Mouse (Mus musculus) myocyte (in vitro differentiated cells): ENCODE results near the gene Rev3l. TPM values are rescaled to one million over a fixed set of nuclear protein-coding genes. Genes with fewer than 3 reads are reported as not detected.

Source experiments
- H3K27me3 ChIP-seq: one replicate; pipeline ENCODE4 v1.6.1; 2011; ENCODE audit not compliant: control insufficient read depth, insufficient read depth, insufficient read length
- H3K36me3 ChIP-seq: one replicate; pipeline ENCODE4 v1.6.1; 2011; ENCODE audit not compliant: control insufficient read depth, insufficient read depth
- H3K4me2 ChIP-seq: one replicate; pipeline ENCODE4 v1.6.1; 2011; ENCODE audit warnings: low read depth, control low read depth
- H3K4me3 ChIP-seq: one replicate; pipeline ENCODE4 v1.5.1; 2011; ENCODE audit warnings: mild to moderate bottlenecking, control low read depth, moderate library complexity
- H3K79me2 ChIP-seq: one replicate; pipeline ENCODE4 v1.6.1; 2011; ENCODE audit not compliant: control insufficient read depth, insufficient read depth
- H3ac ChIP-seq: one replicate; pipeline ENCODE4 v1.6.1; 2011; ENCODE audit not compliant: control insufficient read depth, insufficient read length
- CEBPB ChIP-seq: IDR thresholded peaks from 2 replicates; pipeline ENCODE4 v1.6.1; 2011; ENCODE audit warnings: mild to moderate bottlenecking, moderate library complexity; ENCODE audit not compliant: poor library complexity, insufficient read depth, severe bottlenecking
- E2F4 ChIP-seq: IDR thresholded peaks from one replicate; pipeline ENCODE4 v1.6.1; 2011; ENCODE audit warnings: mild to moderate bottlenecking, control low read depth, moderate library complexity; ENCODE audit not compliant: insufficient read depth
- MAX ChIP-seq: IDR thresholded peaks from one replicate; pipeline ENCODE4 v1.6.1; 2011; ENCODE audit warnings: low read depth, mild to moderate bottlenecking, control low read depth
- MYOD1 ChIP-seq, 3 experiments: IDR thresholded peaks; one replicate each; pipeline ENCODE4 v1.6.1; 2011; ENCODE audit warnings: control low read depth in 2 of 3, low read depth in 2 of 3, mild to moderate bottlenecking in 2 of 3, moderate library complexity in 1 of 3; ENCODE audit not compliant: insufficient read length in 2 of 3, control insufficient read depth in 1 of 3
- MYOG ChIP-seq, 3 experiments: IDR thresholded peaks; one replicate each; pipeline ENCODE4 v1.6.1; 2011; ENCODE audit warnings: control low read depth in 2 of 3, low read depth in 2 of 3, mild to moderate bottlenecking in 2 of 3; ENCODE audit not compliant: insufficient read length in 2 of 3, control insufficient read depth in 1 of 3, insufficient read depth in 1 of 3
- POLR2A ChIP-seq: IDR thresholded peaks from one replicate; pipeline ENCODE4 v1.6.1; 2011; ENCODE audit warnings: low read depth, mild to moderate bottlenecking, control low read depth, moderate library complexity; ENCODE audit not compliant: insufficient read length
- POLR2AphosphoS2 ChIP-seq: IDR thresholded peaks from one replicate; pipeline ENCODE4 v1.6.1; 2011; ENCODE audit warnings: low read depth, control low read depth; ENCODE audit not compliant: insufficient read length
- REST ChIP-seq: IDR thresholded peaks from one replicate; pipeline ENCODE4 v1.6.1; 2011; ENCODE audit warnings: mild to moderate bottlenecking, control low read depth, moderate library complexity; ENCODE audit not compliant: insufficient read depth, insufficient read length
- SRF ChIP-seq: IDR thresholded peaks from one replicate; pipeline ENCODE4 v1.6.1; 2011; ENCODE audit warnings: low read depth; ENCODE audit not compliant: control insufficient read depth, insufficient read length
- TCF12 ChIP-seq: IDR thresholded peaks from one replicate; pipeline ENCODE4 v1.6.1; 2011; ENCODE audit warnings: mild to moderate bottlenecking, control low read depth; ENCODE audit not compliant: poor library complexity, insufficient read depth, severe bottlenecking
- TCF3 ChIP-seq: IDR thresholded peaks from one replicate; pipeline ENCODE4 v1.6.1; 2011; ENCODE audit warnings: low read depth, control low read depth; ENCODE audit not compliant: insufficient read length
- USF1 ChIP-seq: IDR thresholded peaks from one replicate; pipeline ENCODE4 v1.6.1; 2011; ENCODE audit warnings: low read depth, mild to moderate bottlenecking, control low read depth, moderate library complexity
- polyA plus RNA-seq: library from polyadenylated mRNA; unstranded; fragments of >200 nt; fragmentation: generic; extraction: Trizol; gene quantifications from one replicate; pipeline ENCODE4 v1.2.1, GENCODE M21; 2012; ENCODE audit warnings: missing spikeins

Rev3l gene
- polyA plus RNA-seq, 1 experiment, result 2.4 TPM

DNA sequence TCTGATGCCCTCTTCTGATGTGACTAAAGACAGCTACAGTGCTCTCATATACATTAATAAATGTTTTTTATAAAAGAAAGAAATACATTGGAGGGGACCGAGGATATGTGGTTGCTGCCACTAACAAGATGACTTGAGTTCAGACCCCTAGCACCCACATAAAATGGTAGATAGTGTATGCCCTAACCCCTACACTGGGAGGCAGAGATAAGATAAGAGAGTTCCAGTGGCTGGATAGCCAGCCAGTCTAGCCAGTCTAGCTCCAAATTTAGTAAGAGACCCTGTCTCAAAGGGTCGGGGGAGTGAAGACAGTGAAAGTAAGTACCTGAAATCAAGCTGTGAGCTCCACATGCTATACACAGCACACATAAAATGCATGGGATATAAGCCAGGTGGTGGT lies 133.6 kb downstream of the Rev3l start:
- H3K4me3 ChIP-seq, result no peak overlapping the region
- H3K79me2 ChIP-seq, result no peaks in the 10 kb centered on the region
- no peak for TF ChIP-seq MYOG (IDR thresholded peaks at IDR 0.05; ENCODE audit: control insufficient read depth in 1 of 3, insufficient read depth in 1 of 3, insufficient read length in 2 of 3, low read depth in 2 of 3)
- no peak overlapping the region for H3K4me2 ChIP-seq
- peaks cover 33% of the 10 kb centered on the region for H3K36me3 ChIP-seq
- no peak overlapping the region for H3ac ChIP-seq
- no peaks in the 10 kb centered on the region for H3K27me3 ChIP-seq

DNA sequence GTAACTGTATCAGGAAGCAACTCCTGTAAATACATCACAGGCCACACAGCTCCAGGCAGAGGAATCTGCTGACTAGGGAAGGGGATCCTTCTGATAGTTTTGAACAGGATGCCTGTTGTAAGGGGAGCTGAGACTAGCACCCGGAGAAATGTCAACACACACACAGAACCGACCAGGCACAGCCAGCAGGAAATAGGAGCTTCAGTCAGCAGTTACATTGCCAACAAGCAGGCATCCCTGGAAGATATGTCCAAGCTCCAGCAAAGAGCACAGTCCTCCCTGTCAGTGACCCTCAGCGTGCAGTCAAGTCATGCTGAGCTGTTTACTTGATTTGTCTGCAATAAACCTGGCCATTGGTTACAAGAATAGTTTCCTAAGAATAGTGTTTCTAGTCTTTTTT lies 156.7 kb downstream of the Rev3l start:
- Histone ChIP-seq H3K4me3 (no peak overlapping the region), H3K79me2 (no peaks in the 10 kb centered on the region), H3K36me3 (no peaks in the 10 kb centered on the region), H3ac (no peak overlapping the region), H3K4me2 (no peak overlapping the region), H3K27me3 (no peaks in the 10 kb centered on the region)
- TF ChIP-seq POLR2AphosphoS2, result no peak
- no peak for TF ChIP-seq TCF12
- TF ChIP-seq CEBPB, result no peak
- TF ChIP-seq REST, result no peak
- TF ChIP-seq USF1, result no peak

- Histone ChIP-seq H3K36me3 (no peaks in the 10 kb centered on the region), H3K79me2 (no peaks in the 10 kb centered on the region), H3K4me2 (no peak overlapping the region), H3ac (no peak overlapping the region), H3K4me3 (no peak overlapping the region), H3K27me3 (no peaks in the 10 kb centered on the region)
- TF ChIP-seq MAX (no peak), TCF12 (no peak), POLR2A (no peak), REST (no peak), CEBPB (no peak), POLR2AphosphoS2 (no peak), MYOD1 (IDR thresholded peaks at IDR 0.05; ENCODE audit: control insufficient read depth in 1 of 3, insufficient read length in 2 of 3, low read depth in 2 of 3) (no peak), SRF (no peak), MYOG (IDR thresholded peaks at IDR 0.05; ENCODE audit: control insufficient read depth in 1 of 3, insufficient read depth in 1 of 3, insufficient read length in 2 of 3, low read depth in 2 of 3) (no peak), USF1 (no peak), TCF3 (no peak), E2F4 (no peak)
Measured at GRCm38 (mm10) chr10:39893702-39894697, 162.1 kb downstream of the Rev3l start.

DNA sequence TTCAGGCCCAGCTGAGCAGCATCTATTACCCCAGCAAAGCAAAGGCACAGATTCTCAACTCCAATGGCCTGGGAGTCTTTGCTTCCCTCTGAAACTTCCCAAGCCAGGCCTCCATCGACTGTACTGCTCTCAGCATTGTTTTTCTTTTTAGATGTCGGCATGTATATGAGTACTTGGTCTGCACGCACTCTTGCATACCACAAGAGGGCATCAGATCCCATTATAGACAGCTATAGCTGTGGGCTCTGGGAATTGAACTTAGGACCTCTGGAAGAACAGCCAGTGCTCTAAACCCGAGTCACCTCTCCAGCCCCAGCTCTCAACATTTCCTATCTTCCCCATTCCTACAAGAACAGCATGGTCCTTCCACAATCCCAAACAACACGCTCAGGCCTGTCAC lies 164.6 kb downstream of the Rev3l start:
- Histone ChIP-seq H3ac (no peak overlapping the region), H3K4me2 (no peak overlapping the region), H3K36me3 (no peaks in the 10 kb centered on the region), H3K79me2 (no peaks in the 10 kb centered on the region), H3K27me3 (no peaks in the 10 kb centered on the region), H3K4me3 (no peak overlapping the region)
- TF ChIP-seq USF1, result no peak
- TF ChIP-seq MAX, result no peak
- TF ChIP-seq E2F4, result no peak
- TF ChIP-seq CEBPB, result no peak
- no peak for TF ChIP-seq TCF3
- no peak for TF ChIP-seq TCF12
- no peak for TF ChIP-seq POLR2AphosphoS2
- TF ChIP-seq POLR2A, result no peak
- no peak for TF ChIP-seq MYOD1 (IDR thresholded peaks at IDR 0.05; ENCODE audit: control insufficient read depth in 1 of 3, insufficient read length in 2 of 3, low read depth in 2 of 3)
- no peak for TF ChIP-seq REST
- no peak for TF ChIP-seq SRF

DNA sequence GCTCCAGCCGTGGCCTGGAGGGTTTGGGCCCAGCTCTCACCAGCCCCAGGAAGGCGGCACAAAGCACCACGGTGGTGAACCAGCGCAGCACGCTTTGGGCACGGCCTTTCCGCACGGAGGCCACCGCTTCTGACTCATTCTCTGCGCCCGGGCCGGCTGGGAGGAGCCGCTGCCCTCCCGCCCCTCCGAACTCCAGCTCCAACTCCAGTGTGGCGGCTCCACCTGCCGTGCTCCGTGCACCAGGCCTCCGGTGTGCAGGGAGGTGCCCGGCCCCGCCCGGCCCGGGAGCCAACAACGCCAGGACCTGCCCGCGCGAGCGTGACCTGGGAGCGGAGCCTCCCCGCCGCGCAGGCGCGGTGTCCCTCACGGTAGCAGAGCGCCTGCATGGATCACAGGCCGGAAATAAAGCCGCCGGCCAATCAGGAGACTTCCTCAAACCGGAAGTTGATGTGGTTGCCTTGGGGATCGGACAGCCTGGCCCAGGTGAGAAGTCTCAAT lies 167.0 kb downstream of the Rev3l start, which contains the start of gene Mfsd4b4:
Gene Mfsd4b4 (minus strand): TSS at position 365 of the 498 bp plus-strand sequence.
- Histone ChIP-seq H3K27me3 (no peaks in the 10 kb centered on the region), H3K79me2 (no peaks in the 10 kb centered on the region), H3K36me3 (no peaks in the 10 kb centered on the region), H3K4me2 (peak within 1 kb of the TSS; percentile 86), H3K4me3 (peak within 1 kb of the TSS; percentile 26), H3ac (peak within 1 kb of the TSS; percentile 58)
- TF ChIP-seq POLR2AphosphoS2 (no peak), MYOG (IDR thresholded peaks at IDR 0.05; ENCODE audit: control insufficient read depth in 1 of 3, insufficient read depth in 1 of 3, insufficient read length in 2 of 3, low read depth in 2 of 3) (peak in 1 of 3 experiments; percentile 11), USF1 (no peak), POLR2A (peak; percentile 79)
